Mouse (Mus musculus) liver, embryonic 14.5 days (tissue): Measurements from ENCODE around the gene Scube2. TPM values are rescaled to one million over a fixed set of nuclear protein-coding genes. Genes with fewer than 3 reads are reported as not detected.
A peak's percentile ranks its signal among the peaks of the same experiment; 100 is the strongest.

ENCODE experiments used
- ATAC-seq: fragments of 200-750 bp; cut with Nextera tagmentation; 2 replicates; pipeline ENCODE4 v1.8.0; 2017; ENCODE audit warnings: moderate number of reproducible peaks, mild to moderate bottlenecking, moderate library complexity; ENCODE audit not compliant: insufficient read depth
- DNase-seq, 3 experiments: peaks; one replicate each; pipeline ENCODE4 v3.0.0-alpha.2; 2012 to 2013; ENCODE audit warnings: low read depth in 3 of 3, low spot score in 3 of 3
- H3K27ac ChIP-seq: fragments of 300-500 bp; sonication (generic); 2 replicates; pipeline ENCODE4 v1.5.1; 2014; ENCODE audit warnings: moderate library complexity, mild to moderate bottlenecking, control low read depth, inconsistent platforms
- H3K27me3 ChIP-seq: fragments of 300-500 bp; sonication (generic); 2 replicates; pipeline ENCODE4 v1.6.1; 2014; ENCODE audit warnings: mild to moderate bottlenecking, low read length, moderate library complexity; ENCODE audit not compliant: control insufficient read depth, insufficient read depth
- H3K36me3 ChIP-seq: fragments of 300-500 bp; sonication (generic); replicated peaks from 2 replicates; pipeline ENCODE4 v1.6.1; 2014; ENCODE audit warnings: low read depth; ENCODE audit not compliant: control insufficient read depth, insufficient read depth
- H3K4me1 ChIP-seq, 2 experiments: fragments of 200-500 bp in 1 of 2; fragments of 300-500 bp in 1 of 2; sonication (generic) in 1 of 2; replicated peaks; 2 replicates each; pipeline ENCODE4 v1.6.1; 2012 to 2014; ENCODE audit warnings: antibody characterized with exemption in 1 of 2, inconsistent platforms in 1 of 2, low read length in 1 of 2; ENCODE audit not compliant: control insufficient read depth in 2 of 2, insufficient read depth in 2 of 2
- H3K4me2 ChIP-seq: fragments of 300-500 bp; sonication (generic); 2 replicates; pipeline ENCODE4 v1.6.1; 2014; ENCODE audit warnings: low read depth, mild to moderate bottlenecking, control low read depth, moderate library complexity
- H3K4me3 ChIP-seq, 2 experiments: fragments of 200-500 bp in 1 of 2; fragments of 300-500 bp in 1 of 2; sonication (generic) in 1 of 2; 2 replicates each; pipeline ENCODE4 v1.5.1; 2012 to 2014; ENCODE audit warnings: low read depth in 2 of 2, low read length in 2 of 2, mild to moderate bottlenecking in 2 of 2, control low read depth in 1 of 2, inconsistent platforms in 1 of 2, moderate library complexity in 1 of 2; ENCODE audit not compliant: insufficient read depth in 1 of 2
- H3K9ac ChIP-seq: fragments of 300-500 bp; sonication (generic); replicated peaks from 2 replicates; pipeline ENCODE4 v1.6.1; 2014; ENCODE audit warnings: mild to moderate bottlenecking, control low read depth, moderate library complexity
- H3K9me3 ChIP-seq: fragments of 300-500 bp; sonication (generic); 2 replicates; pipeline ENCODE4 v1.6.1; 2016; ENCODE audit warnings: low read length, mixed read lengths; ENCODE audit not compliant: control insufficient read depth
- CTCF ChIP-seq: IDR thresholded peaks from 2 replicates; pipeline ENCODE4 v1.5.1; 2016; ENCODE audit warnings: antibody characterized with exemption, low read depth, control low read depth
- EP300 ChIP-seq: IDR thresholded peaks from 2 replicates; pipeline ENCODE4 v1.6.1; 2016; ENCODE audit warnings: antibody characterized with exemption, low read depth
- WGBS: fragments of 180-500 bp; shearing (Covaris S2); extraction: QIAGEN DNeasy Blood & Tissue Kit; methylation state at CpG from one replicate; pipeline ENCODE4 v1.1.7; 2014; ENCODE audit not compliant: insufficient replicate concordance; 5-methylcytosine and 5-hydroxymethylcytosine counted together
- polyA plus RNA-seq, 2 experiments: library from polyadenylated mRNA; depleted of rRNA in 1 of 2; stranded (reverse) in 1 of 2; unstranded in 1 of 2; fragments of >200 nt; fragmentation: Nextera tagmentation in 1 of 2; extraction: Ambion mirVana in 1 of 2; gene quantifications; 2 replicates each; pipeline versions ENCODE4 v1.2.1 to v1.2.3; 2012 to 2014

The Scube2 gene
- polyA plus RNA-seq (2012; rRNA removed) = 0.01 and 0.02 TPM in 2 replicates
- polyA plus RNA-seq (2014; fragmentation: Nextera tagmentation; extraction: Ambion mirVana) = 0.03 TPM in 1 of 2 replicates, not detected in the other

GRCm38 (mm10) chr7:109865370-109866229, at the start of gene Scube2:
Gene Scube2, minus strand, starts transcription at chr7:109865679.
- H3K4me2 ChIP-seq = peak within 1 kb of the TSS; percentile 64
- no peaks in the 10 kb centered on the region for H3K36me3 ChIP-seq
- peaks cover 0 to 2% of the 10 kb centered on the region in 2 experiments; a peak in 2 of 4 replicates for H3K4me1 ChIP-seq
- H3K9me3 ChIP-seq = no peaks in the 10 kb centered on the region
- H3K27me3 ChIP-seq = peaks cover 41% of the 10 kb centered on the region
- ATAC-seq = peak; percentile 47; the same call in 1 of the 2 replicates
- no peak within 1 kb of the TSS for H3K27ac ChIP-seq
- TF ChIP-seq CTCF = no peak
- TF ChIP-seq EP300 = no peak
- no peak for DNase-seq
- peak within 1 kb of the TSS; percentile 25 to 50 for H3K4me3 ChIP-seq
- H3K9ac ChIP-seq = no peak within 1 kb of the TSS
- 2% methylated on average over 53 of the region's 69 CpGs for WGBS

- WGBS = 63% methylated on average over 2 of the region's 2 CpGs
- H3K27me3 ChIP-seq = no peaks in the 10 kb centered on the region
- H3K4me3 ChIP-seq = no peak overlapping the region
- H3K27ac ChIP-seq = no peak overlapping the region
- no peak overlapping the region for H3K9ac ChIP-seq
- no peak for DNase-seq
- H3K4me2 ChIP-seq = no peak overlapping the region
- H3K36me3 ChIP-seq = 0 out of 2 replicates have a peak, but pooled peaks cover 6% of the 10 kb centered on the region
- no peaks in the 10 kb centered on the region for H3K4me1 ChIP-seq
- ATAC-seq = no peak
- no peaks in the 10 kb centered on the region for H3K9me3 ChIP-seq
- TF ChIP-seq EP300 = no peak
- no peak for TF ChIP-seq CTCF
Observed at GRCm38 (mm10) chr7:109906165-109906564, 40.7 kb upstream of the Scube2 start.

- ATAC-seq (no peak), DNase-seq (no peak)
- no peaks in the 10 kb centered on the region for H3K9me3 ChIP-seq
- no peak overlapping the region for H3K4me2 ChIP-seq
- no peaks in the 10 kb centered on the region for H3K4me1 ChIP-seq
- no peaks in the 10 kb centered on the region; the same call in 1 of the 2 replicates for H3K36me3 ChIP-seq
- TF ChIP-seq EP300 (no peak), CTCF (no peak)
- no peak overlapping the region for H3K27ac ChIP-seq
- 50% methylated on average over 9 of the region's 9 CpGs for WGBS
- H3K27me3 ChIP-seq = no peaks in the 10 kb centered on the region
- no peak overlapping the region for H3K9ac ChIP-seq
- H3K4me3 ChIP-seq = no peak overlapping the region
Observed at GRCm38 (mm10) chr7:109900921-109901320, 35.4 kb upstream of the Scube2 start.

- H3K9ac ChIP-seq = no peak overlapping the region
- no peaks in the 10 kb centered on the region for H3K27me3 ChIP-seq
- no peaks in the 10 kb centered on the region for H3K4me1 ChIP-seq
- no peaks in the 10 kb centered on the region for H3K9me3 ChIP-seq
- DNase-seq (no peak), ATAC-seq (no peak)
- H3K36me3 ChIP-seq = peaks cover 3% of the 10 kb centered on the region
- no peak overlapping the region for H3K4me2 ChIP-seq
- TF ChIP-seq EP300 (no peak), CTCF (no peak)
- no peak overlapping the region for H3K4me3 ChIP-seq
- H3K27ac ChIP-seq = no peak overlapping the region
Observed at GRCm38 (mm10) chr7:109898911-109899310, 33.4 kb upstream of the Scube2 start.

GRCm38 (mm10) chr7:109892530-109892929, 27.1 kb upstream of the Scube2 start:
- no peaks in the 10 kb centered on the region for H3K9me3 ChIP-seq
- H3K4me3 ChIP-seq = no peak overlapping the region
- peak in 2 of 3 experiments; percentile 7 to 31 for DNase-seq
- ATAC-seq = no peak
- no peaks in the 10 kb centered on the region for H3K4me1 ChIP-seq
- 33% methylated on average over 3 of the region's 3 CpGs for WGBS
- H3K27me3 ChIP-seq = no peaks in the 10 kb centered on the region
- TF ChIP-seq CTCF = peak; percentile 81
- TF ChIP-seq EP300 = no peak
- no peak overlapping the region for H3K9ac ChIP-seq
- no peak overlapping the region for H3K27ac ChIP-seq
- peaks cover 3% of the 10 kb centered on the region for H3K36me3 ChIP-seq
- no peak overlapping the region for H3K4me2 ChIP-seq
